Mouse (Mus musculus): ENCODE results near the gene Dll4. TPM values are rescaled to one million over a fixed set of nuclear protein-coding genes. Genes with fewer than 3 reads are reported as not detected.
A peak's percentile ranks its signal among the peaks of the same experiment; 100 is the strongest.

The Dll4 gene
- polyA plus RNA-seq, 1 experiment from 2014 or later = 1.9 TPM

GRCm38 (mm10) chr2:119314742-119315310 is 10.8 kb upstream of the Dll4 start:
- H3K9me3 ChIP-seq (ENCODE audit: low read length) = peaks cover 4% of the 10 kb centered on the region; the same call in 1 of the 2 replicates
- no peak overlapping the region for H3K9ac ChIP-seq (replicated peaks)
- 72% methylated on average over 12 of the region's 12 CpGs for WGBS (ENCODE audit: insufficient replicate concordance)
- no peaks in the 10 kb centered on the region for H3K36me3 ChIP-seq (replicated peaks; ENCODE audit: insufficient read depth, low read length)
- H3K27me3 ChIP-seq (ENCODE audit: insufficient read depth, low read length) = no peaks in the 10 kb centered on the region
- 0 out of 2 replicates have a peak overlapping the region, but pooled peaks have one; percentile 22 for H3K27ac ChIP-seq (ENCODE audit: low read depth)
- no peak for ATAC-seq
- TF ChIP-seq CTCF (IDR thresholded peaks at IDR 0.05; ENCODE audit: low read depth) (no peak), EP300 (IDR thresholded peaks at IDR 0.05; ENCODE audit: low read depth) (no peak)
- H3K4me1 ChIP-seq (ENCODE audit: insufficient read depth) = peaks cover 13% of the 10 kb centered on the region
- DNase-seq = no peak
- no peak overlapping the region for H3K4me3 ChIP-seq (ENCODE audit: low read depth, low read length)
- H3K4me2 ChIP-seq (ENCODE audit: low read depth, low read length) = no peak overlapping the region

GRCm38 (mm10) chr2:119318043-119318710 is 7.4 kb upstream of the Dll4 start:
- Histone ChIP-seq H3K4me3 (ENCODE audit: low read depth, low read length) (no peak overlapping the region), H3K9ac (replicated peaks) (no peak overlapping the region), H3K27ac (ENCODE audit: low read depth) (no peak overlapping the region), H3K4me1 (ENCODE audit: insufficient read depth) (peaks cover 37% of the 10 kb centered on the region), H3K9me3 (ENCODE audit: low read length) (peaks cover 4% of the 10 kb centered on the region; the same call in 1 of the 2 replicates), H3K4me2 (ENCODE audit: low read depth, low read length) (no peak overlapping the region), H3K36me3 (replicated peaks; ENCODE audit: insufficient read depth, low read length) (no peaks in the 10 kb centered on the region), H3K27me3 (ENCODE audit: insufficient read depth, low read length) (peaks cover 29% of the 10 kb centered on the region)
- 47% methylated on average over 3 of the region's 3 CpGs for WGBS (ENCODE audit: insufficient replicate concordance)
- no peak for DNase-seq
- ATAC-seq = no peak
- TF ChIP-seq CTCF (IDR thresholded peaks at IDR 0.05; ENCODE audit: low read depth) (no peak), EP300 (IDR thresholded peaks at IDR 0.05; ENCODE audit: low read depth) (no peak)

- WGBS (ENCODE audit: insufficient replicate concordance) = 39% methylated on average over 8 of the region's 8 CpGs
- DNase-seq = no peak
- peaks cover 51% of the 10 kb centered on the region for H3K4me1 ChIP-seq (ENCODE audit: insufficient read depth)
- H3K27ac ChIP-seq (ENCODE audit: low read depth) = 0 out of 2 replicates have a peak overlapping the region, but pooled peaks have one; percentile 0
- peaks cover 4% of the 10 kb centered on the region; the same call in 1 of the 2 replicates for H3K9me3 ChIP-seq (ENCODE audit: low read length)
- H3K4me3 ChIP-seq (ENCODE audit: low read depth, low read length) = no peak overlapping the region
- 0 out of 2 replicates have a peak, but pooled peaks have one; percentile 7 for TF ChIP-seq EP300 (IDR thresholded peaks at IDR 0.05; ENCODE audit: low read depth)
- no peak for TF ChIP-seq CTCF (IDR thresholded peaks at IDR 0.05; ENCODE audit: low read depth)
- H3K4me2 ChIP-seq (ENCODE audit: low read depth, low read length) = no peak overlapping the region
- H3K27me3 ChIP-seq (ENCODE audit: insufficient read depth, low read length) = peaks cover 53% of the 10 kb centered on the region
- peak; percentile 51 for ATAC-seq
- no peak overlapping the region for H3K9ac ChIP-seq (replicated peaks)
- H3K36me3 ChIP-seq (replicated peaks; ENCODE audit: insufficient read depth, low read length) = no peaks in the 10 kb centered on the region
Measured at GRCm38 (mm10) chr2:119320571-119320970, 5.0 kb upstream of the Dll4 start.

GRCm38 (mm10) chr2:119321771-119322586 is 3.6 kb upstream of the Dll4 start:
- H3K4me2 ChIP-seq (ENCODE audit: low read depth, low read length) = peak overlapping the region; percentile 67
- WGBS (ENCODE audit: insufficient replicate concordance) = 5% methylated on average over 48 of the region's 48 CpGs
- ATAC-seq (no peak), DNase-seq (no peak)
- peaks cover 67% of the 10 kb centered on the region for H3K27me3 ChIP-seq (ENCODE audit: insufficient read depth, low read length)
- H3K4me1 ChIP-seq (ENCODE audit: insufficient read depth) = peaks cover 64% of the 10 kb centered on the region
- no peak for TF ChIP-seq EP300 (IDR thresholded peaks at IDR 0.05; ENCODE audit: low read depth)
- H3K4me3 ChIP-seq (ENCODE audit: low read depth, low read length) = peak overlapping the region; percentile 36
- H3K27ac ChIP-seq (ENCODE audit: low read depth) = no peak overlapping the region
- H3K9ac ChIP-seq (replicated peaks) = 0 out of 2 replicates have a peak overlapping the region, but pooled peaks have one; percentile 7
- no peaks in the 10 kb centered on the region for H3K9me3 ChIP-seq (ENCODE audit: low read length)
- no peaks in the 10 kb centered on the region for H3K36me3 ChIP-seq (replicated peaks; ENCODE audit: insufficient read depth, low read length)

DNA sequence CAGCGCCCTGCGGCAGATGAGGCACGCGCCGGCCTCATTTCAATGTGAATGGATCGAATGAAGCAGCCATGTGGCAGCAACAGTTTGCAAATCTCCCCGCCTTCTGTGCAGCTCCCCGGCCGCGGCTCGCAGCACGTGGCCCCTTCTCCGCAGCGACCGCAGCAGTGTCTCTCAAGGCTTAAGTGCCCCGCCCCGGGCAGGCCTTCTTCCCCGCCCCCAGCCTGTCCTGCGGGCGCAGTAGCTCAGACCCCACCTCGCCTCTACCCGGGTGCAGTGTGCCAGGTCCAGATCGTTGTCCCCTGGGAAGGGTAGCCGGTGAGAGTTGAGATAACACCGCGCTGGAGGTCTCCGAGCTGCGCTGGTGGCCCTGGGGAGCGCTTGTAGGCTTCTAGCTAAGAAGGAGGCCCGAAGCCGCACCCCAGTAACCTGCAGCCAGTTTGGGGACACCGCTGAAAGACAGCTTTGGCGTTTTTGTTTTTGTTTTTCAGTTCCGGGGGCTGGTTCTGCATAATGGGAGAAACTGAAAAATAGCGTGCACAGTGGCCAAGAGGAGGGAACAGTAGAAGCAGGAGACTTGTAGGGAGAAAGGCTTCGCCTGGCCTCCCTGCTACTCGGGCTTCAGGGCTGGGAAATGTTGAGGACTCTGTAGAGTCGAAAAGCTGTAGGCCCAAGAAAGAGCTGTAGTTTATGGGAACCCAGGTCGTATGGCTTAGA is 2.8 kb upstream of the Dll4 start:
- H3K9ac ChIP-seq (replicated peaks) = no peak overlapping the region; the same call in 1 of the 2 replicates
- H3K4me2 ChIP-seq (ENCODE audit: low read depth, low read length) = peak overlapping the region; percentile 67
- DNase-seq = peak; percentile 59
- TF ChIP-seq CTCF (IDR thresholded peaks at IDR 0.05; ENCODE audit: low read depth) (no peak), EP300 (IDR thresholded peaks at IDR 0.05; ENCODE audit: low read depth) (no peak)
- H3K4me3 ChIP-seq (ENCODE audit: low read depth, low read length) = peak overlapping the region; percentile 36
- ATAC-seq = peak; percentile 26
- H3K27ac ChIP-seq (ENCODE audit: low read depth) = no peak overlapping the region
- H3K4me1 ChIP-seq (ENCODE audit: insufficient read depth) = peaks cover 66% of the 10 kb centered on the region
- no peaks in the 10 kb centered on the region for H3K36me3 ChIP-seq (replicated peaks; ENCODE audit: insufficient read depth, low read length)
- WGBS (ENCODE audit: insufficient replicate concordance) = 10% methylated on average over 39 of the region's 39 CpGs
- peaks cover 75% of the 10 kb centered on the region for H3K27me3 ChIP-seq (ENCODE audit: insufficient read depth, low read length)
- H3K9me3 ChIP-seq (ENCODE audit: low read length) = no peaks in the 10 kb centered on the region
